Mouse (Mus musculus) small intestine, adult 10 weeks (tissue): Measurements from ENCODE around the gene Gm20855. TPM values are rescaled to one million over a fixed set of nuclear protein-coding genes. Genes with fewer than 3 reads are reported as not detected.

Source experiments
- polyA plus RNA-seq: library from polyadenylated mRNA; stranded (reverse); fragments of 350-450 nt; fragmentation: Illumina TruSeq; extraction: RNeasy Lipid Tissue Mini Kit (QIAGEN cat#74804); gene quantifications from one replicate; pipeline ENCODE4 v1.2.3, GENCODE M21; 2014; ENCODE audit warnings: low replicate concordance

The Gm20855 gene
- not detected for polyA plus RNA-seq

GRCm38 (mm10) chrY:35131733-35132132 lies at the start of gene Gm20855:
Gene Gm20855, minus strand, starts transcription at chrY:35131833.

